Mouse (Mus musculus) ovary, postnatal 10 days (tissue): Measurements from ENCODE around the gene Inpp1.

ENCODE experiments used
- DNase-seq: peaks from one replicate; pipeline ENCODE4 v3.0.0; 2022; ENCODE audit warnings: low spot score

Gene Inpp1

DNA sequence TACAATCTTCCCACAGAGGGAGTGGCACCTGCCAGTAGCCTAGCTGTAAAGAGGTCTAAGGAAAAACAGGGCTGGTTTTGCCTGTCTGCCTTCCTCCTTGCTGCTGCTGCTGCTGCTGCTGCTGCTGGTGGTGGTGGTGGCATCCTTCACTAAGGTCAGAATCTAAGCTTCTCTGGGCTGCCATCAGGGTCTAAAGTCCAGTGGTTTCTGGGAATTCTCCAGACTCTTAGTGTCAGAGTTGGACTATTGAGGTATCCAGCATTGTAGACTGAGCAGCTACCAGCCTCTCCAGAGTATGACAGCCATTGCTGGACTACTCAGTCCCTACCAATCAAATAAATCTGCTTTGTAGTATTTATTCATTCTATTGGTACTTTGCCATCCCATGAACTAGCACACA, 24.8 kb downstream of the Inpp1 start:
- DNase-seq, result no peak

DNA sequence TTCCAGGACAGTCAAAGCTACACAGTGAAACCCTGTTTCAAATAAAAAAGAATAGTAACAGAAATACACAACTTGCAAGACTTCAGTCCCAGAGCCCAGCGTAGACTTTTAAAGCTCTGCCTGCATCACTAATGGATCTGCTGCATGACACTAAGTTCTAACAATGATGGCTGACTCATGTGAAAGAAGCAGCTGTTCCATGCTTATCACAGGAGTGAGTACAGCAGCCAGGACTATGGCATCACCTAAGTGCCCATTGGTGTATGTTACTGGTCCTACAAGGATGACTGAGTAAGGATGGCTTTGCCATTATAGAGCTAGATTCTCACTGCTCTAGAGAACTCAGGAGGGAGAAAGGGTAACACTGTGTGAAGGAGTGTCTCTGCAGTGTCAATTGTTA, 30.2 kb downstream of the Inpp1 start:
- no peak for DNase-seq

GRCm38 (mm10) chr1:52765176-52766111, 52.0 kb downstream of the Inpp1 start:
- no peak for DNase-seq

DNA sequence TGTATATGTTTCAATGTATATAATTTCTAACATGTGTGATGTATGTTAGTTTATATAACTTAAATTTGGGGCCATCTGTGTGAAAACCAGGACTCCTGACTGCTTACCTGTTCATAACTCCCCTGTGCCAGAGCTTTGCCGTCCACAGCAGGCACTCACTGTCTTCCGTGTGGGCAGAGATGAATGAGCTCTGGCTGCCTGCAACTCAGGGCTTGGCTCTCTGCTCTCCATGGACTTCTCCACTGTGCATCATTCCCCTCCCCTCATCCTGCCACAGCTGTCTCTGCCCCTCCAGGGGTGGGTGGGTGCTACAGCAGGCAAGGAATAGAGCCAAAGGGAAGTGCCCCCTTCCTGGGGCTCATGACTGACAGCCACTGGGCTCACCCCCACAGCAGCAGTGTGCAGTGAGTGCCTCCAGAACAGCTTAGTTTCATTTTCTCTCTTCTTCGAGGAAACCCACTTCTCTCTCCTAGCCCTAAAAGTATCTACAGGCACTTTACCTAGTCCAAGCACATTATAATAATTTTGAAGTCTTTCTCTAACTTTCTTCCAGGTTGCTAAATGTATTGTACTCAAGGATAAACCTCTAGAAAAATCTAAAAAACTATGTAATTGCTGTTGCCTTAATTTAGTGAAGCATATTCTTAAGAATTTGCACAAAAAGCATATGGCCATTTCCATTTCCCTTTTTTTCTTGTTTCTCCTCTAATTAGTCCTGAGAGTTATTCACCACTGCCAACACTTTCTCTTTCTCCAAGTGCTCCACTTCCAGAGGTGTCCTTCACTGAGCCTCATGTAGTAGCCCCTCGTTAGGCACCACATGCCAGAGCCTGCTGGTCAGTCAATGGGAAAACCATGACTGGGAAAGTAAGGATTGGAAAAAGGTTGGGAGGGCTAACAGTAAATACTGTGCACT, 53.3 kb downstream of the Inpp1 start:
- no peak for DNase-seq

DNA sequence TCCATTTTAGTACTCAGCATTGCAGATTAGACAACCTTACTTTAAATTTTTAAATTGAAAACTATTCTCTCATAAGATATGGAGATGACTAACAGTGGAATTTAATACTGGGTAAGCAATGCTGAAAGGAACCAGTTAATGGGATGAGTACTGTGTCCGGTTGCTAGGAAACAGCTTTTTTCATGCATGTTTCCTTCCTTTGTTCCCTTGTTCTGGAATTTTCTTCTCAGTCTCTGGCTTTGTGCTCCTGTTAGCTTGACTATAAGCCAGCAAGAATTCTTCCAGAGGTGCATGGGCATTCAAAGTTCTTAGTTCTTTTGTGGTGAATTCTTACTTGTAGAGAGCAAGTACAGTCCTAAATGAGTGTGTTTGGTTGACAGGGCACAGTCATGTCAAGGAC, 59.3 kb downstream of the Inpp1 start:
- no peak for DNase-seq

DNA sequence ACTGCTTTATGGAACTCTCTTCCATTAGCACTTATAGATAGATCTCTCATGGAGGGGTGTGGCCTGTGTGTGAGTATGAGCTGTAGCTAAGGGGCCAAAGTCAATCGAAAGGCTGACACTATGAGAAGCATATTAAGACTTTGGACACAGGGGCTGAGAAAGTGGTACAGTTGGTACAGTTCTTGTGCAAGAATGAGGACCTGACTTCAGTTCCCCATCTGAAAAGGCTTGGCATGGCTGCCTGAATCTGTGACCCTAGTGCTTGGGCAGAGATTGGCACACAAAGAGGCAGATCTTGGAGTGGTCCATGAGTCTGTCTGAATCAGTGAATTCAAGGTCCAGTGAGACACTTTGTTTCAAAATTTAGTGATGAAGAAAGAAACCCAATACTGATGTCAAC, 63.2 kb downstream of the Inpp1 start:
- DNase-seq, result no peak

GRCm38 (mm10) chr1:52753828-52754227, 63.7 kb downstream of the Inpp1 start:
- no peak for DNase-seq

- DNase-seq, result no peak
Observed at GRCm38 (mm10) chr1:52752706-52753105, 64.8 kb downstream of the Inpp1 start.

DNA sequence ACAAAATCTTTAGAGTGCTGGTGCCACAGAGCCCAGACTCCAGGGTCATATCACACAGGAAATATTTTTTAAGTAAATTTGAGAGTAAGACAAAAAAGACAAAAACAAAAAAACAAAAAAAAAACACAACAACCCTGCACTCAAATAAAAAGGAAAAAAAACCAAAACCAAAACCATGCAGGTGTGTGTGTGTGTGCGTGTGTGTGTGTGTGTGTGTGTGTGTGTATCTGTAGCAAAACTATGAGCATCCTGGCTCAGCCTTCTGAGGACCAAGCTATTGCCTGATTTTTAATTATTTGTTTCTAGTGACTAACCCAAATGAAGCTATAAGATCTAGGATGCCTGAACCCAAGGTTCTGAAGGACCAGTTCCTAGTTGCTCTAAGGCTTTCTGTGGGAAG, 65.9 kb downstream of the Inpp1 start:
- DNase-seq, result no peak

DNA sequence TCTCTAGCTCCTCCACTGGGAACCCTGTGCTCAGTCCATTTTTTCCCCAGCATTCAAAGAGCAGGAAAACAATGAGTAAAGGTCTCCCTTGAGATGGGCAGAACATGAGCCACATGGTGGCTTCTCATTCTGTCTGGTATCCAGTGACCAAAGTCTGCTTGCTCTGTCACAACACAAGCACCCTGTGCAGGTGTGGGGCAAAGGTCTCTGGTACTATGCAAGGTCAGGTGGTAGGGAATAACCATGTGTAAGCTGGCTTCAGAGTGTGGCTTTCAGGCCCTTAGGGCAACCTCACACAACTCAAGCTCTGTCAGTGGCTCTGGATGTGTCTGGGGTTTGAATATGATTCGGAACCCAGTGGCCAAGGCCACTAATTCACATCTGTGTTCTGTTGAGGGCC, 67.5 kb downstream of the Inpp1 start:
- DNase-seq, result no peak

DNA sequence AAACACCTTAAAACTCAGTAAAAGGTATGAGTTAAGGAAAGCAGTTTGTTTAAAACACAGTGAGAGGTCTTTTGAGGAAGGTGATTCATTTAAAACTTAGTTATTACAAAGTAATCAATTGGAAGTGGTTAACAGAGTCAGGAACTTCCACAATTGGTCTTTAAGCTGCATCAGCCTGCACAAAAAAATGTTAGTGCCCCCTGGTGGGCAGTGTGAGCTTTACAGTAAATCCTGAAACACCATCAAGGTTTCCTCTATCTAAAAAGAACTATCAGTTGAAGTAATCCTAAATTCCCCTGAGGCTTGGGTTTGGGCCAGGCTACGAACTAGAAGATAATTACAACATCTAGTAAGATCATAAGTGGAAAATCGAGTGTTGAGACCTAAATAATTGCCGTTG, 69.2 kb downstream of the Inpp1 start:
- DNase-seq, result no peak

- DNase-seq, result no peak
Observed at GRCm38 (mm10) chr1:52742567-52742966, 74.9 kb downstream of the Inpp1 start.
